Comparison of ENCODE assay signal across 10 mouse cellular contexts in the genomic region with DNA sequence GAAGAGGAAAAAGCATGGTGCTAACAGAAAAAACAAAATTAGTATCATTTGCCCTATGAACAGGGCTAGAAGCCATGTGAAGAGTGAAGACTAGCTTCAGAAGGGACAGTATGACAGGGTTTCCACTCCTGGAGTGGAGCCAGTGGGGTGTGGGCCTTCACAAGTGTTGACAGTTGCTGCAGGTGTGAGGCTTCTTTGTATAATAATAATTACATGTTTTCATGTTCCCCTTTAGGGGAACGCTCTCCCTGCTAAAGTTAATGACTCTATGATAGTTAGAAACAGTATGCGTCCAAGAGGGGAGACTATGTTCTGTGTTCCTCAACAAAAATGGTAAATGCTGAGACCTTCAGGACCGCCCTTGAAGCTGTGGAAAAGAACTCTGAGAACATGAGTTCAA. TPM values are rescaled to one million over a fixed set of nuclear protein-coding genes. Genes with fewer than 3 reads are reported as not detected.
A peak's percentile ranks its signal among the peaks of the same experiment; 100 is the strongest.
DNase-seq lines count a peak whose midpoint lies in the region; ATAC-seq lines count a peak whose summit lies in the region.
"Had no signal": no experiment of that assay in that cellular context is flagged by ENCODE, and none has a peak within 500 bp of the region (broad histone marks: within the 10 kb centered on the region; RNA-seq: fewer than 3 reads in every experiment).

No protein-coding gene starts in this region.

- H3K4me1 ChIP-seq in kidney, embryonic 14.5 days (ENCODE audit: control insufficient read depth, insufficient read depth, low read length), result peaks cover 16% of the 10 kb centered on the region
- peaks cover 27% of the 10 kb centered on the region for H3K4me1 ChIP-seq in forebrain, embryonic 13.5 days
- peaks cover 15% of the 10 kb centered on the region for H3K4me1 ChIP-seq in limb, embryonic 11.5 days (ENCODE audit: control insufficient read depth, insufficient read depth, low read length)
- peaks cover 26% of the 10 kb centered on the region for H3K4me1 ChIP-seq in neural tube, embryonic 14.5 days (ENCODE audit: control insufficient read depth, insufficient read depth, low read length)

- DNase-seq in kidney, postnatal 10 days, result no peak
- no peak for DNase-seq in limb, embryonic 11.5 days (ENCODE audit: low spot score)
- no peak for DNase-seq in testis, postnatal 14 days (ENCODE audit: low spot score)
- no peak for DNase-seq in cerebellum, adult 11-12 months
- DNase-seq: kidney, adult 8-10 months had no signal

- H3K4me2 ChIP-seq in kidney, embryonic 14.5 days (replicated peaks; ENCODE audit: low read depth, low read length), result peak overlapping the region; percentile 94; the same call in 1 of the 2 replicates
- peak overlapping the region; percentile 94; the same call in 1 of the 2 replicates for H3K4me2 ChIP-seq in forebrain, embryonic 13.5 days
- no peak overlapping the region; the same call in 1 of the 2 replicates for H3K4me2 ChIP-seq in limb, embryonic 11.5 days (ENCODE audit: low read depth, severe bottlenecking)
- peak overlapping the region; percentile 84; the same call in 1 of the 2 replicates for H3K4me2 ChIP-seq in neural tube, embryonic 14.5 days (ENCODE audit: low read depth, low read length)

- peak overlapping the region; percentile 97; the same call in 1 of the 2 replicates for H3K9ac ChIP-seq in kidney, embryonic 14.5 days (ENCODE audit: low read depth, low read length)
- no peak overlapping the region; the same call in 1 of the 2 replicates for H3K9ac ChIP-seq in forebrain, embryonic 13.5 days
- H3K9ac ChIP-seq in limb, embryonic 11.5 days (ENCODE audit: low read length), result no peak overlapping the region
- H3K9ac ChIP-seq in neural tube, embryonic 14.5 days (replicated peaks; ENCODE audit: low read depth, low read length), result no peak overlapping the region

- no peaks in the 10 kb centered on the region for H3K27me3 ChIP-seq in kidney, embryonic 14.5 days (ENCODE audit: control insufficient read depth, insufficient read depth, low read length)
- H3K27me3 ChIP-seq in forebrain, embryonic 13.5 days, result no peaks in the 10 kb centered on the region
- H3K27me3 ChIP-seq in limb, embryonic 11.5 days (ENCODE audit: control insufficient read depth, insufficient read depth, low read length), result no peaks in the 10 kb centered on the region
- no peaks in the 10 kb centered on the region for H3K27me3 ChIP-seq in neural tube, embryonic 14.5 days (ENCODE audit: control insufficient read depth, insufficient read depth, low read length)

- H3K4me3 ChIP-seq in kidney, embryonic 14.5 days (ENCODE audit: low read length), result peak overlapping the region; percentile 84
- H3K4me3 ChIP-seq in forebrain, embryonic 13.5 days, result peak overlapping the region; percentile 76; the same call in 1 of the 2 replicates
- H3K4me3 ChIP-seq in limb, embryonic 11.5 days (ENCODE audit: low read depth, low read length), result no peak overlapping the region
- H3K4me3 ChIP-seq in neural tube, embryonic 14.5 days (ENCODE audit: low read depth, low read length), result peak overlapping the region; percentile 91; the same call in 1 of the 2 replicates

- over 99% methylated on average over 3 of the region's 3 CpGs for WGBS in kidney, embryonic 14.5 days
- 91% methylated on average over 3 of the region's 3 CpGs for WGBS in forebrain, embryonic 13.5 days
- 95% methylated on average over 3 of the region's 3 CpGs for WGBS in limb, embryonic 11.5 days
- 97% methylated on average over 3 of the region's 3 CpGs for WGBS in neural tube, embryonic 14.5 days

- ATAC-seq in kidney, embryonic 14.5 days (ENCODE audit: low FRiP score, low TSS enrichment), result no peak
- ATAC-seq in forebrain, embryonic 13.5 days, result no peak
- ATAC-seq in limb, embryonic 11.5 days (ENCODE audit: insufficient number of reproducible peaks, low FRiP score, low TSS enrichment, low read depth), result no peak
- ATAC-seq in neural tube, embryonic 14.5 days (ENCODE audit: low read depth), result no peak
- ATAC-seq in megakaryocyte progenitor cell, adult 5-6 weeks (replicated peaks; ENCODE audit: poor library complexity), result no peak

- H3K27ac ChIP-seq in kidney, embryonic 14.5 days (ENCODE audit: low read depth, low read length), result peak overlapping the region; percentile 99; the same call in 1 of the 2 replicates
- no peak overlapping the region for H3K27ac ChIP-seq in forebrain, embryonic 13.5 days
- peak overlapping the region; percentile 85; the same call in 1 of the 2 replicates for H3K27ac ChIP-seq in limb, embryonic 11.5 days (replicated peaks; ENCODE audit: low read depth, low read length)
- no peak overlapping the region for H3K27ac ChIP-seq in neural tube, embryonic 14.5 days (ENCODE audit: low read depth, low read length)

- H3K36me3 ChIP-seq in kidney, embryonic 14.5 days (ENCODE audit: control insufficient read depth, insufficient read depth, low read length), result peaks cover 4% of the 10 kb centered on the region; the same call in 1 of the 2 replicates
- H3K36me3 ChIP-seq in forebrain, embryonic 13.5 days (ENCODE audit: poor library complexity, severe bottlenecking), result no peaks in the 10 kb centered on the region
- no peaks in the 10 kb centered on the region for H3K36me3 ChIP-seq in limb, embryonic 11.5 days (ENCODE audit: control insufficient read depth, insufficient read depth, low read length)
- no peaks in the 10 kb centered on the region for H3K36me3 ChIP-seq in neural tube, embryonic 14.5 days (ENCODE audit: control insufficient read depth, insufficient read depth, low read length)

- peaks cover 6% of the 10 kb centered on the region; the same call in 1 of the 2 replicates for H3K9me3 ChIP-seq in kidney, embryonic 14.5 days (ENCODE audit: control insufficient read depth, low read length)
- peaks cover 7% of the 10 kb centered on the region for H3K9me3 ChIP-seq in forebrain, embryonic 13.5 days (replicated peaks)
- H3K9me3 ChIP-seq in limb, embryonic 11.5 days (ENCODE audit: control insufficient read depth, low read length), result peaks cover 4% of the 10 kb centered on the region; the same call in 1 of the 2 replicates
- no peaks in the 10 kb centered on the region for H3K9me3 ChIP-seq in neural tube, embryonic 14.5 days (ENCODE audit: control insufficient read depth, low read length)

RNA-seq across cellular contexts. Expression of a gene that starts 0.4 kb away (rescaled TPM):
- 0.37 TPM in 2 replicates for polyA plus RNA-seq in kidney, embryonic 14.5 days (2014; fragmentation: Nextera tagmentation; extraction: Ambion mirVana)
- polyA plus RNA-seq in forebrain, embryonic 13.5 days (2015; fragmentation: Nextera tagmentation; extraction: Ambion mirVana), result 1.6 and 2.6 TPM in 2 replicates
- 0.15 and 0.54 TPM in 2 replicates for polyA plus RNA-seq in limb, embryonic 11.5 days (2014; fragmentation: Nextera tagmentation; extraction: Ambion mirVana)
- 0.87 and 0.99 TPM in 2 replicates for polyA plus RNA-seq in neural tube, embryonic 14.5 days (2014; fragmentation: Nextera tagmentation; extraction: Ambion mirVana)
- total RNA-seq in megakaryocyte progenitor cell, adult 5-6 weeks (2015), result not detected in 2 replicates
- total RNA-seq in megakaryocyte progenitor cell, adult 5-6 weeks (2017), result 0.29 TPM in 1 of 2 replicates, not detected in the other
- total RNA-seq: megakaryocyte, adult 5-6 weeks had no signal

RNA-seq across cellular contexts. Expression of a gene that starts 1.0 kb away (rescaled TPM):
- polyA plus RNA-seq in kidney, embryonic 14.5 days (2014; fragmentation: Nextera tagmentation; extraction: Ambion mirVana), result 51.1 and 62.2 TPM in 2 replicates
- 25.3 and 25.9 TPM in 2 replicates for polyA plus RNA-seq in forebrain, embryonic 13.5 days (2015; fragmentation: Nextera tagmentation; extraction: Ambion mirVana)
- 69.4 and 75.8 TPM in 2 replicates for polyA plus RNA-seq in limb, embryonic 11.5 days (2014; fragmentation: Nextera tagmentation; extraction: Ambion mirVana)
- polyA plus RNA-seq in neural tube, embryonic 14.5 days (2014; fragmentation: Nextera tagmentation; extraction: Ambion mirVana), result 14.5 and 18.0 TPM in 2 replicates
- 5.3 and 5.7 TPM in 2 replicates for total RNA-seq in megakaryocyte progenitor cell, adult 5-6 weeks (2015)
- total RNA-seq in megakaryocyte progenitor cell, adult 5-6 weeks (2017), result 2.8 and 4.1 TPM in 2 replicates

RNA-seq across cellular contexts. Expression of a gene that starts 17.9 kb away (rescaled TPM):
- polyA plus RNA-seq in kidney, embryonic 14.5 days (2014; fragmentation: Nextera tagmentation; extraction: Ambion mirVana), result 22.3 and 25.3 TPM in 2 replicates
- polyA plus RNA-seq in forebrain, embryonic 13.5 days (2015; fragmentation: Nextera tagmentation; extraction: Ambion mirVana), result 15.8 and 17.6 TPM in 2 replicates
- 21.1 and 21.8 TPM in 2 replicates for polyA plus RNA-seq in limb, embryonic 11.5 days (2014; fragmentation: Nextera tagmentation; extraction: Ambion mirVana)
- polyA plus RNA-seq in neural tube, embryonic 14.5 days (2014; fragmentation: Nextera tagmentation; extraction: Ambion mirVana), result 19.2 and 19.7 TPM in 2 replicates
- total RNA-seq in megakaryocyte progenitor cell, adult 5-6 weeks (2015), result 6.8 and 9.0 TPM in 2 replicates
- total RNA-seq in megakaryocyte progenitor cell, adult 5-6 weeks (2017), result 1.9 and 2.2 TPM in 2 replicates

RNA-seq across cellular contexts. Expression of a gene that starts 39.3 kb away (rescaled TPM):
- polyA plus RNA-seq in kidney, embryonic 14.5 days (2014; fragmentation: Nextera tagmentation; extraction: Ambion mirVana), result 1.7 and 2.4 TPM in 2 replicates
- polyA plus RNA-seq in forebrain, embryonic 13.5 days (2015; fragmentation: Nextera tagmentation; extraction: Ambion mirVana), result 11.8 and 16.4 TPM in 2 replicates
- 1.8 and 2.2 TPM in 2 replicates for polyA plus RNA-seq in limb, embryonic 11.5 days (2014; fragmentation: Nextera tagmentation; extraction: Ambion mirVana)
- 42.9 and 54.4 TPM in 2 replicates for polyA plus RNA-seq in neural tube, embryonic 14.5 days (2014; fragmentation: Nextera tagmentation; extraction: Ambion mirVana)
- total RNA-seq in megakaryocyte progenitor cell, adult 5-6 weeks (2015), result not detected in 2 replicates
- total RNA-seq in megakaryocyte progenitor cell, adult 5-6 weeks (2017), result not detected in 2 replicates
- total RNA-seq: megakaryocyte, adult 5-6 weeks had no signal

RNA-seq across cellular contexts. Expression of a gene that starts 48.6 kb away (rescaled TPM):
- not detected in 2 replicates for polyA plus RNA-seq in kidney, embryonic 14.5 days (2014; fragmentation: Nextera tagmentation; extraction: Ambion mirVana)
- polyA plus RNA-seq in forebrain, embryonic 13.5 days (2015; fragmentation: Nextera tagmentation; extraction: Ambion mirVana), result not detected in 2 replicates
- not detected in 2 replicates for polyA plus RNA-seq in limb, embryonic 11.5 days (2014; fragmentation: Nextera tagmentation; extraction: Ambion mirVana)
- not detected in 2 replicates for polyA plus RNA-seq in neural tube, embryonic 14.5 days (2014; fragmentation: Nextera tagmentation; extraction: Ambion mirVana)
- total RNA-seq in megakaryocyte progenitor cell, adult 5-6 weeks (2015), result not detected in 2 replicates
- total RNA-seq in megakaryocyte progenitor cell, adult 5-6 weeks (2017), result not detected in 2 replicates
- total RNA-seq: megakaryocyte, adult 5-6 weeks had no signal

Comparison
In these comparisons a context has a peak if more than half of its experiments do, and no peak if none do; other contexts are left out.
1. H3K27ac ChIP-seq: peak in kidney, embryonic 14.5 days (single experiment) and limb, embryonic 11.5 days (single experiment); none in forebrain, embryonic 13.5 days (single experiment) and neural tube, embryonic 14.5 days (single experiment).